Mouse (Mus musculus): ENCODE data around the gene Kctd15. TPM values are rescaled to one million over a fixed set of nuclear protein-coding genes. Genes with fewer than 3 reads are reported as not detected.

Gene Kctd15
- polyA plus RNA-seq, 2 experiments from 2014 or later = not detected

- ATAC-seq = no peak
Measured at GRCm38 (mm10) chr7:34663145-34663544, 6.6 kb upstream of the Kctd15 start.

- no peak for ATAC-seq
Measured at GRCm38 (mm10) chr7:34662227-34662626, 5.7 kb upstream of the Kctd15 start.

GRCm38 (mm10) chr7:34659386-34660085 is 3.0 kb upstream of the Kctd15 start:
- ATAC-seq = no peak

- ATAC-seq = no peak
Measured at GRCm38 (mm10) chr7:34655086-34655839, 1.3 kb downstream of the Kctd15 start.

GRCm38 (mm10) chr7:34654441-34655085 is 2.0 kb downstream of the Kctd15 start:
- no peak for ATAC-seq

GRCm38 (mm10) chr7:34653731-34654440 is 2.6 kb downstream of the Kctd15 start:
- ATAC-seq = no peak

GRCm38 (mm10) chr7:34652751-34653502 is 3.6 kb downstream of the Kctd15 start:
- ATAC-seq = no peak

GRCm38 (mm10) chr7:34651381-34651780 is 5.2 kb downstream of the Kctd15 start:
- no peak for ATAC-seq

GRCm38 (mm10) chr7:34647052-34647451 is 9.5 kb downstream of the Kctd15 start:
- ATAC-seq = no peak

GRCm38 (mm10) chr7:34646144-34646795 is 10.3 kb downstream of the Kctd15 start:
- ATAC-seq = no peak

- no peak for ATAC-seq
Measured at GRCm38 (mm10) chr7:34645623-34646022, 10.9 kb downstream of the Kctd15 start.

- ATAC-seq = no peak
Measured at GRCm38 (mm10) chr7:34644591-34644990, 11.9 kb downstream of the Kctd15 start.

- ATAC-seq = no peak
Measured at GRCm38 (mm10) chr7:34643329-34643728, 13.2 kb downstream of the Kctd15 start.

GRCm38 (mm10) chr7:34641968-34642367 is 14.6 kb downstream of the Kctd15 start:
- no peak for ATAC-seq

GRCm38 (mm10) chr7:34639798-34640197 is 16.7 kb downstream of the Kctd15 start:
- no peak for ATAC-seq

GRCm38 (mm10) chr7:34636661-34637060 is 19.9 kb downstream of the Kctd15 start:
- ATAC-seq = no peak

- ATAC-seq = no peak
Measured at GRCm38 (mm10) chr7:34632966-34633742, 23.4 kb downstream of the Kctd15 start.

GRCm38 (mm10) chr7:34630211-34631085 is 26.1 kb downstream of the Kctd15 start:
- ATAC-seq = no peak

GRCm38 (mm10) chr7:34629702-34630210 is 26.8 kb downstream of the Kctd15 start:
- ATAC-seq = no peak

- no peak for ATAC-seq
Measured at GRCm38 (mm10) chr7:34620411-34620810, 36.1 kb downstream of the Kctd15 start.
